Mouse (Mus musculus): ENCODE data around the gene Coro2a.

- TF ChIP-seq CTCF (conservative IDR thresholded peaks at IDR 0.05; ENCODE audit: low read length): no peak
- TF ChIP-seq POU5F1 (IDR thresholded peaks at IDR 0.05; ENCODE audit: borderline replicate concordance, low read length): no peak
- TF ChIP-seq NANOG (IDR thresholded peaks at IDR 0.05; ENCODE audit: borderline replicate concordance, low read length): no peak
These were observed 98.1 kb downstream of the Coro2a start for GRCm38 (mm10) chr4:46503881-46504280.

All from E14TG2a.4 (cell line).